Mouse (Mus musculus): ENCODE measurements around the gene Smim15. TPM values are rescaled to one million over a fixed set of nuclear protein-coding genes. Genes with fewer than 3 reads are reported as not detected.

Smim15 gene
- polyA plus RNA-seq, 1 experiment from 2014 or later, result 39.3 TPM

DNA sequence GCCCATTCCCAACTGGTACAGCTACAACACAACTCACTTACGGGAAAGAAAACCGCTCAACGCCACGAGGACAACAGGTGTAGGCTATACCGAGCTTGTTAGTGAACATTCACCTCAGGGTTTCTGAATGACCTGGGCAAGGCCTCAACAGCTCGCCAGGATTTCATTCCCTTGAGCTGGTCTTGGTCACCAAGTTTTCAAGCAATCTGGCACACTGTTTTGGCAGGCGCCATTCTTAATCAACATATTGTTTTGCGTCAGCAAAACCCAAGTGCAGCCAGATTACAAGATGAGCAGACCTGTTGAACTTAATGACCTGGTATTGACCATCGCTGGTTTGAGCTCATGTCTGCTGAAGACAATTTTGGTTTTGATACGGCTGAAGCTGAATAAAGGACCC lies 25.9 kb downstream of the Smim15 start:
- H3K4me2 ChIP-seq (ENCODE audit: low read length), result no peak overlapping the region
- no peaks in the 10 kb centered on the region for H3K27me3 ChIP-seq (replicated peaks; ENCODE audit: control insufficient read depth, insufficient read depth, low read length)
- H3K9me3 ChIP-seq (ENCODE audit: control insufficient read depth, low read length), result no peaks in the 10 kb centered on the region
- WGBS, result 97% methylated on average over 10 of the region's 10 CpGs
- no peaks in the 10 kb centered on the region for H3K4me1 ChIP-seq (ENCODE audit: control insufficient read depth, insufficient read depth, low read depth, low read length)
- H3K4me3 ChIP-seq (ENCODE audit: low read length), result no peak overlapping the region
- H3K9ac ChIP-seq (ENCODE audit: low read depth, low read length), result no peak overlapping the region
- no peaks in the 10 kb centered on the region for H3K36me3 ChIP-seq (ENCODE audit: control insufficient read depth, insufficient read depth, low read length)
- H3K27ac ChIP-seq (ENCODE audit: low read depth, low read length), result no peak overlapping the region
- ATAC-seq, result no peak

DNA sequence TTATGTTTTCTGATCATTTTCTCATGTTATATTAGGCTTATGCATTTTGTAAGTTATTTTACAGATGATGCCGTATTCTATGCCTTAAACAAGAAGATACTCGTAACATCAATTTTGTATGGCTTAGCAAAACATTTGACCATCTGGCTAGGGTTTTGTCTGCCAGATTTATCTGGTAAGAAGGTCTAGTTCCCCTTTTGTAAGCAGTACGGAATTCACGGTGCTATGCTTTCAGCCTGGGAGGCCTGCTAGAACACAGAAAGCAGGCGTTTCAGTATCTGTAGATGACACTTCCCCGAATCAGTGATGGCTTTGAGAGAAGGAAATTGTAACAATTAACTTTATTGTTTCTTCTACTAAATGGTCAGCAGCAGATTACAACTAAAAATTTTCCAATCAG lies 33.2 kb downstream of the Smim15 start:
- no peaks in the 10 kb centered on the region for H3K4me1 ChIP-seq (ENCODE audit: control insufficient read depth, insufficient read depth, low read depth, low read length)
- H3K4me3 ChIP-seq (ENCODE audit: low read length), result no peak overlapping the region
- no peaks in the 10 kb centered on the region for H3K9me3 ChIP-seq (ENCODE audit: control insufficient read depth, low read length)
- no peaks in the 10 kb centered on the region for H3K36me3 ChIP-seq (ENCODE audit: control insufficient read depth, insufficient read depth, low read length)
- no peaks in the 10 kb centered on the region for H3K27me3 ChIP-seq (replicated peaks; ENCODE audit: control insufficient read depth, insufficient read depth, low read length)
- no peak for ATAC-seq
- no peak overlapping the region for H3K9ac ChIP-seq (ENCODE audit: low read depth, low read length)
- no peak overlapping the region for H3K27ac ChIP-seq (ENCODE audit: low read depth, low read length)
- 75% methylated on average over 6 of the region's 6 CpGs for WGBS
- H3K4me2 ChIP-seq (ENCODE audit: low read length), result no peak overlapping the region

DNA sequence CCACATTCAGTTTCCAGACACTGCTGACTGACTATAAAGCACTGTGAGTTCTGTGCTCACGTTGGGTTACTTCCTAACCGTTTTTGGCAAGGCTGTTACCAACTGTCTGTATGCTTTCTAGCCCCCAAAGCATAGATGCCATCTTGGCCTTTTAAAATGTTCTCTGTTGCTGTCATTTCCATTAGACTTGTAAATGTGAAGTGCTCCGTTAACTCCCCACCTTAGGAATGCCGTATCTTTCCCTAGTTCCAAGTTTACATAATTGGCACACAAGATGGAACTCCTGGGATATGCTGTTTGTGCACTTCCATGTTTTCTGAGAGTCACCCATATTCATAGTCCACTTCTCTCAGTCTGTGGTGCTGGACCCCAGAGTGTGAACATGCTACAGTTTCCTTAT lies 33.7 kb downstream of the Smim15 start:
- no peaks in the 10 kb centered on the region for H3K27me3 ChIP-seq (replicated peaks; ENCODE audit: control insufficient read depth, insufficient read depth, low read length)
- H3K4me2 ChIP-seq (ENCODE audit: low read length), result no peak overlapping the region
- H3K36me3 ChIP-seq (ENCODE audit: control insufficient read depth, insufficient read depth, low read length), result no peaks in the 10 kb centered on the region
- no peak overlapping the region for H3K4me3 ChIP-seq (ENCODE audit: low read length)
- 73% methylated on average over 4 of the region's 4 CpGs for WGBS
- no peaks in the 10 kb centered on the region for H3K4me1 ChIP-seq (ENCODE audit: control insufficient read depth, insufficient read depth, low read depth, low read length)
- no peaks in the 10 kb centered on the region for H3K9me3 ChIP-seq (ENCODE audit: control insufficient read depth, low read length)
- no peak overlapping the region for H3K27ac ChIP-seq (ENCODE audit: low read depth, low read length)
- ATAC-seq, result no peak
- no peak overlapping the region for H3K9ac ChIP-seq (ENCODE audit: low read depth, low read length)

DNA sequence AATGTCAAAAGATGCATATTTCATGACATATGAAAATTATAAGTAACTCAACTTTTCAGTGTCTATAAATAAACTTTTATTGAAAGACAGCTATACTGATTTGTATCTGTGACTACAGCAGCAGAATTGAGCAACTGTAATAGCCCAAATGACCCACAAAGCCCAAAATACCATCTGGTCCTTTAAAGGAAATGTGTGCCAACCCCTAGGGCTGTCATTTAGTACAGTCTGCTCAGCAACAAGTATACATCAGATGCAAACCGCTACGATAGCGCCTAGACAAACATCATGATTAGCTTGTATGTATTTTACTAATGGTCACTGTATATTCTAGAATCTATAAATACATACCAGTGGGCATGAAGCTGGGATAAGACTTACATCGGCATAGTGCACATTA lies 39.8 kb downstream of the Smim15 start:
- Histone ChIP-seq H3K27ac (ENCODE audit: low read depth, low read length) (no peak overlapping the region), H3K36me3 (ENCODE audit: control insufficient read depth, insufficient read depth, low read length) (no peaks in the 10 kb centered on the region), H3K4me3 (ENCODE audit: low read length) (no peak overlapping the region), H3K9me3 (ENCODE audit: control insufficient read depth, low read length) (no peaks in the 10 kb centered on the region), H3K27me3 (replicated peaks; ENCODE audit: control insufficient read depth, insufficient read depth, low read length) (no peaks in the 10 kb centered on the region), H3K4me1 (ENCODE audit: control insufficient read depth, insufficient read depth, low read depth, low read length) (no peaks in the 10 kb centered on the region), H3K9ac (ENCODE audit: low read depth, low read length) (no peak overlapping the region), H3K4me2 (ENCODE audit: low read length) (no peak overlapping the region)
- ATAC-seq, result no peak
- 83% methylated on average over 4 of the region's 4 CpGs for WGBS

DNA sequence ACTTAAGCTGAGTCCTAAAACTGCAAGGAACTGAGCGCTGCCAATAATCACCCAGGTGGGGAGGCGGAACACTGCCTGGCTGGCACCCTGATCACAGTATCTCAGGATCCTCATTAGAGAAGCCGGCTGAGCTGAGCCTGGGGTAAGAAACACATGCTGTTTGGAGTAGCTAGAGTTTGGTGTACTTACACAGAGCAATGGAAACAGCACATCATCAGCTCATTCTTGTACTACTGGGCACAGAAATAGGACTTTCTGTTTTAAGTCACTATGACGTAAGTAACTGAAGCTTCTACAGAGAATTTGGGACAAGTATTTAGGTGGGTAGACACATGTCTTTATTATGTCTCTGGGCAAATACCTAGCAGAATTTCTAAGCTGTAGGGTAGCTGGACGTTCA lies 41.8 kb downstream of the Smim15 start:
- WGBS, result 86% methylated on average over 5 of the region's 5 CpGs
- Histone ChIP-seq H3K9ac (ENCODE audit: low read depth, low read length) (no peak overlapping the region), H3K27ac (ENCODE audit: low read depth, low read length) (no peak overlapping the region), H3K4me3 (ENCODE audit: low read length) (no peak overlapping the region), H3K9me3 (ENCODE audit: control insufficient read depth, low read length) (no peaks in the 10 kb centered on the region), H3K36me3 (ENCODE audit: control insufficient read depth, insufficient read depth, low read length) (no peaks in the 10 kb centered on the region), H3K4me1 (ENCODE audit: control insufficient read depth, insufficient read depth, low read depth, low read length) (no peaks in the 10 kb centered on the region), H3K27me3 (replicated peaks; ENCODE audit: control insufficient read depth, insufficient read depth, low read length) (no peaks in the 10 kb centered on the region), H3K4me2 (ENCODE audit: low read length) (no peak overlapping the region)
- ATAC-seq, result no peak

DNA sequence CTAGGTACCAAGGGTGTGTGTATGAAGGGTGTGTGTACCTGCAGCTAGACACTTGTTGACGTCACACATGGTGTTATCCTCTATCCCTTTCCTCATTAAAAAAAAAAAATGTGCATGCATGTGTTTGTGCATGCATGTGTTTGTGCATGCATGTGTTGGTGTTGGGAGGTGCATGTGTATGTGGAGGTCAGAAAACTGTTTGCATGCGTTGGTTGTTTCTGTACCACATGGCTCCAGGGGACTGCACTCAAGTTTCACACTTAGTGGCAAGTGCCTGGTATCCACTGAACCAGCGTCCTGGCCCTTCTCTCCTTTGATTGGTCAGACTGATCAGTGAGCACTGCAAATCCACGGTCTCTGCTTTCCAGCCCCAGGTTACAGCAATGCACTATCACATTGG lies 42.5 kb downstream of the Smim15 start:
- Histone ChIP-seq H3K36me3 (ENCODE audit: control insufficient read depth, insufficient read depth, low read length) (no peaks in the 10 kb centered on the region), H3K9ac (ENCODE audit: low read depth, low read length) (no peak overlapping the region), H3K27ac (ENCODE audit: low read depth, low read length) (no peak overlapping the region), H3K27me3 (replicated peaks; ENCODE audit: control insufficient read depth, insufficient read depth, low read length) (no peaks in the 10 kb centered on the region), H3K4me3 (ENCODE audit: low read length) (no peak overlapping the region), H3K4me1 (ENCODE audit: control insufficient read depth, insufficient read depth, low read depth, low read length) (no peaks in the 10 kb centered on the region), H3K9me3 (ENCODE audit: control insufficient read depth, low read length) (no peaks in the 10 kb centered on the region), H3K4me2 (ENCODE audit: low read length) (no peak overlapping the region)
- 83% methylated on average over 4 of the region's 4 CpGs for WGBS
- ATAC-seq, result no peak

DNA sequence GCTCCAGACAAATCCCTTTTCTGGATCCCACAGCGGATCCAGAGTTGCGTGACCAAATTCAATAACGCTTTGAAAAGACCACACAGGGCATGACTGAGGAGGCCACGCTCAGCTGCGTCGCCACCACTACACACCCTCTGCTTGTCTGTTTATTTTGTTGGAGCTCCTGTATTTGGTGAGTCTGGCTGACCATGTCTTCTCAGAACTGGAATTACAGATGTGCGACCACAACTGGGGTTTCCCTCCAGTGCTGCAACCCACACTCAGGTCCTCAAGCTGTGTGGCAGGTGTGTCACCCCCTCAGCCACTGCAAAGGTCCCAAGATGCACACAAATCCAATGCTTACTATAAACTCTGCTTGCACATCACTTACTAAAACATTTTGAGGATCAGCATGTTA lies 48.0 kb downstream of the Smim15 start:
- Histone ChIP-seq H3K4me2 (ENCODE audit: low read length) (no peak overlapping the region), H3K36me3 (ENCODE audit: control insufficient read depth, insufficient read depth, low read length) (no peaks in the 10 kb centered on the region), H3K9ac (ENCODE audit: low read depth, low read length) (no peak overlapping the region), H3K9me3 (ENCODE audit: control insufficient read depth, low read length) (no peaks in the 10 kb centered on the region), H3K27me3 (replicated peaks; ENCODE audit: control insufficient read depth, insufficient read depth, low read length) (no peaks in the 10 kb centered on the region), H3K4me3 (ENCODE audit: low read length) (no peak overlapping the region), H3K4me1 (ENCODE audit: control insufficient read depth, insufficient read depth, low read depth, low read length) (no peaks in the 10 kb centered on the region), H3K27ac (ENCODE audit: low read depth, low read length) (no peak overlapping the region)
- ATAC-seq, result no peak
- WGBS, result 82% methylated on average over 7 of the region's 7 CpGs

DNA sequence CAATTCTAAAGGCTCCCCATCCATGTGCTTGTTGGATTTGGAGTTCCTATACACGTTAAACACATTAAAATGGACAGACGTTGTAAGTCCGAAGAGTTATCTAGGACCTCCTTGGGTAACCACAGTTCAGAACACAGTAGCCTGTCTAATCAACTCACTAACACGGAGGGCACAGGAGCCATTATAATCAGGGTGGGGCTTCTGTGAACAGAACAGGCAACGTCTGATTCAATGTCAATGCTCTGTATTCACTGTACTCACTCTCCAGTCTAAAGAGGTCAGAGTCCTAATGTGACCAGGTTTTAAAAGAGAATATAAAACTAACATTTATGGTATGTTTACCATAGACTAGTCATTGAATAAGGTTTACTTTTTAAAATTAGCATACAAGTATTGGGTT lies 50.4 kb downstream of the Smim15 start:
- Histone ChIP-seq H3K4me3 (ENCODE audit: low read length) (no peak overlapping the region), H3K9ac (ENCODE audit: low read depth, low read length) (no peak overlapping the region), H3K4me2 (ENCODE audit: low read length) (no peak overlapping the region), H3K27ac (ENCODE audit: low read depth, low read length) (no peak overlapping the region), H3K27me3 (replicated peaks; ENCODE audit: control insufficient read depth, insufficient read depth, low read length) (no peaks in the 10 kb centered on the region), H3K9me3 (ENCODE audit: control insufficient read depth, low read length) (no peaks in the 10 kb centered on the region), H3K36me3 (ENCODE audit: control insufficient read depth, insufficient read depth, low read length) (no peaks in the 10 kb centered on the region), H3K4me1 (ENCODE audit: control insufficient read depth, insufficient read depth, low read depth, low read length) (no peaks in the 10 kb centered on the region)
- ATAC-seq, result no peak
- WGBS, result 96% methylated on average over 5 of the region's 5 CpGs

DNA sequence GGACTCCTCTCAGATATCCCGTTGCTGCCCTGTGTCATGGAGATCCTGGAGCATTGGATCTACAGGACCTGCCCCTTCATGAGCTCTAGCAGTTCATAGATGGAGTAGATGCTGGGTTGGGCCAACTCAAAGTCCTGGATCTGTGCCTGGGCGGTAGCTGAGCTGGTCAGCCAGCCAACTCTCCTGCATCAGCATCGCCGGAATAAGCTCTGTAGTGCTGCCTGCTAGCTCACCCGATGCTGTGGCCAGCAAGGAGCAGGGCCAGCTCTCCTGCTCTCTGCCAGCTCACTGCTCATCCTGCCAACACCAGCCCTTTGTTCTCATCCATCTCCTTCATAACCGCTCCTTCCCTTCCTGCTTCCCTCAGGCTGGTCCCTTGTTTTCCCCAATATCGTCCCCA lies 51.4 kb downstream of the Smim15 start:
- no peaks in the 10 kb centered on the region for H3K36me3 ChIP-seq (ENCODE audit: control insufficient read depth, insufficient read depth, low read length)
- no peak overlapping the region for H3K4me2 ChIP-seq (ENCODE audit: low read length)
- ATAC-seq, result peak; percentile 93
- no peak overlapping the region for H3K27ac ChIP-seq (ENCODE audit: low read depth, low read length)
- H3K9me3 ChIP-seq (ENCODE audit: control insufficient read depth, low read length), result no peaks in the 10 kb centered on the region
- H3K4me3 ChIP-seq (ENCODE audit: low read length), result no peak overlapping the region
- 64% methylated on average over 7 of the region's 7 CpGs for WGBS
- no peaks in the 10 kb centered on the region for H3K27me3 ChIP-seq (replicated peaks; ENCODE audit: control insufficient read depth, insufficient read depth, low read length)
- no peak overlapping the region for H3K9ac ChIP-seq (ENCODE audit: low read depth, low read length)
- no peaks in the 10 kb centered on the region for H3K4me1 ChIP-seq (ENCODE audit: control insufficient read depth, insufficient read depth, low read depth, low read length)

DNA sequence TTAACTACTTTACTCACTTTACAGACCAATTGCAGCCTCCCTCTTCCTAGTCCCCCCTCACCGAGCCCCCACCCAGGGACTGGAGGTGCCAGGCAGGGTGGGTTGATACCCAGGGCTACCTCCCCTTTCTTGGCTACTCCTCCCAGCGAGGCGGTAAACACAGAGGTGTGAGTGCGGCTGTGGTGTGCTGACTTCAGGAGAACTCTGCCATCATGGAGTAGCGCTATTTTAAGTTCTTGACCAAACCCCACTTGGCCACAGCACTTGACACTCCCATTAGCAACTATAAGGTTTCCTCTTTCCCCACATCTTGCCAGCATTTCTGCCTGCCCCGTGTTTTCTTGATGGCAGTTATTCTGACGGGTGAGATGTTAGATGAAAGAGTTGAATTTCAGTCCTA lies 52.2 kb downstream of the Smim15 start:
- 87% methylated on average over 7 of the region's 7 CpGs for WGBS
- Histone ChIP-seq H3K4me1 (ENCODE audit: control insufficient read depth, insufficient read depth, low read depth, low read length) (no peaks in the 10 kb centered on the region), H3K27me3 (replicated peaks; ENCODE audit: control insufficient read depth, insufficient read depth, low read length) (no peaks in the 10 kb centered on the region), H3K9me3 (ENCODE audit: control insufficient read depth, low read length) (no peaks in the 10 kb centered on the region), H3K9ac (ENCODE audit: low read depth, low read length) (no peak overlapping the region), H3K27ac (ENCODE audit: low read depth, low read length) (no peak overlapping the region), H3K4me3 (ENCODE audit: low read length) (no peak overlapping the region), H3K36me3 (ENCODE audit: control insufficient read depth, insufficient read depth, low read length) (no peaks in the 10 kb centered on the region), H3K4me2 (ENCODE audit: low read length) (no peak overlapping the region)
- no peak for ATAC-seq

Measured in hindbrain, embryonic 16.5 days (tissue).